In the genomic region with DNA sequence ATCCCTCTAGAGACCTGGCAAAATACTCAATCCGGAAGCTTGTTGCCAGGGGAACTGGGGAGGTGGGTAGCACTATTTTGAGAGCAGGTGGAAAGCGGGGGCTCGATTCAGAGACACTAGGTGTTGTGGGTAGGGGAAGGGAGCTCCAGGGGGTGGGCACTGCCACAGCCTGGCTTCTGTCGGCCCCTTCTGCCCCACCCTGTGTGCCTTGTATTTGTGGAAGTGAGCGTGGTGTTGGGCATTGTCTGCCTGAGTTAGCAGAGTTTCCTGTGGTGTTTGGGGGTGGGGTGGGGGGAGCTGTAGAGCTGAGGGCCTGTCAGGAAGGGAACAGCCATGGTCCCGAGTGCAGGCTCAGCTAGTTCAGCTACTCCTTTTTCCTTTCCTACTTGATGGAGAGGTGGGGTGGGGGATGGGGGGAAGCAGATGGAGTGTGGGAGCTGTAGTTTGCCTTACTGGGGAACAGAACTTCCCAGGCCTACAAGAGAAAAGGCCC, we compare ENCODE assay signal across 9 mouse cellular contexts. TPM values are rescaled to one million over a fixed set of nuclear protein-coding genes. Genes with fewer than 3 reads are reported as not detected.
DNase-seq lines count a peak whose midpoint lies in the region; ATAC-seq and TF ChIP-seq lines count a peak whose summit lies in the region.
"Had no signal": no experiment of that assay in that cellular context is flagged by ENCODE, and none has a peak within 500 bp of the region (broad histone marks: within the 10 kb centered on the region; RNA-seq: fewer than 3 reads in every experiment).

No protein-coding gene starts in this region.

- no peak overlapping the region for H3K9ac ChIP-seq in lung, embryonic 15.5 days
- H3K9ac ChIP-seq: midbrain, embryonic 12.5 days had no signal

- H3K9me3 ChIP-seq in lung, embryonic 15.5 days = no peaks in the 10 kb centered on the region
- H3K9me3 ChIP-seq: midbrain, embryonic 12.5 days had no signal

- H3K27me3 ChIP-seq in C2C12 (ENCODE audit: control insufficient read depth, insufficient read depth, insufficient read length) = no peaks in the 10 kb centered on the region
- H3K27me3 ChIP-seq in lung, embryonic 15.5 days = no peaks in the 10 kb centered on the region
- H3K27me3 ChIP-seq: midbrain, embryonic 12.5 days had no signal

- intact Hi-C loops in heart, postnatal 10 days (cut with DNase I) = no loop called here

- no peak overlapping the region for H3K4me3 ChIP-seq in C2C12 (ENCODE audit: insufficient read depth, poor library complexity, severe bottlenecking)
- no peak overlapping the region for H3K4me3 ChIP-seq in lung, embryonic 15.5 days
- H3K4me3 ChIP-seq: midbrain, embryonic 12.5 days had no signal

- peaks cover 55% of the 10 kb centered on the region for H3K79me3 ChIP-seq in C2C12 (ENCODE audit: low read depth)

- peak; percentile 39 for ATAC-seq in lung, embryonic 15.5 days (ENCODE audit: borderline replicate concordance, extremely low read depth, low FRiP score, low TSS enrichment)
- ATAC-seq in inflammation-experienced regulatory T-cells, adult 6 months = no peak

- peaks cover 70% of the 10 kb centered on the region for H3K36me3 ChIP-seq in C2C12 (ENCODE audit: control insufficient read depth, insufficient read depth)
- peaks cover 65% of the 10 kb centered on the region for H3K36me3 ChIP-seq in lung, embryonic 15.5 days

- peak; percentile 29 to 60 for DNase-seq in adrenal gland, postnatal 36 days
- no peak for DNase-seq in adrenal gland, adult 2 months
- DNase-seq in heart, postnatal 10 days = peak; percentile 57 to 63
- DNase-seq in spleen, adult 18-20 months = no peak
- DNase-seq in natural killer cell, adult 2 months (ENCODE audit: low spot score in 2 of 2) = no peak

- H3K79me2 ChIP-seq in C2C12 (ENCODE audit: control insufficient read depth, insufficient read depth) = peaks cover 76% of the 10 kb centered on the region

- H3K4me1 ChIP-seq in lung, embryonic 15.5 days = peaks cover 52% of the 10 kb centered on the region

- H3K4me2 ChIP-seq in lung, embryonic 15.5 days = no peak overlapping the region; the same call in 1 of the 2 replicates
- H3K4me2 ChIP-seq: midbrain, embryonic 12.5 days had no signal

- TF ChIP-seq CTCF in C2C12 (IDR thresholded peaks at IDR 0.05; ENCODE audit: control insufficient read depth, insufficient read depth, insufficient read length) = no peak

- WGBS in lung, embryonic 15.5 days = 54% methylated on average over 6 of the region's 6 CpGs

- 0 out of 2 replicates have a peak overlapping the region, but pooled peaks have one; percentile 22 for H3K27ac ChIP-seq in lung, embryonic 15.5 days
- H3K27ac ChIP-seq: midbrain, embryonic 12.5 days had no signal

- H3ac ChIP-seq in C2C12 (ENCODE audit: control insufficient read depth, insufficient read length, low read depth) = peak overlapping the region; percentile 19

TF ChIP-seq in C2C12, 6 proteins besides CTCF, POLR2A, EP300 and RAD21:
- no peak for TF ChIP-seq CEBPB (IDR thresholded peaks at IDR 0.05; ENCODE audit: low read depth)
- TF ChIP-seq USF1 (IDR thresholded peaks at IDR 0.05; ENCODE audit: low read depth) = no peak
- TF ChIP-seq MYOG (IDR thresholded peaks at IDR 0.05; ENCODE audit: control insufficient read depth, extremely low read depth, insufficient read length) = no peak
- no peak for TF ChIP-seq MAX (IDR thresholded peaks at IDR 0.05)

RNA-seq across cellular contexts. Expression of a gene that starts 22.0 kb away (rescaled TPM):
- not detected for total RNA-seq in adrenal gland, postnatal 36 days (2021)
- total RNA-seq in adrenal gland, adult 2 months (2021) = not detected
- polyA plus RNA-seq in adrenal gland, adult 2 months (2012; rRNA removed) = not detected in 2 replicates
- polyA plus RNA-seq in C2C12 (2012; fragmentation: generic; extraction: Trizol) = 0.05 TPM
- total RNA-seq in heart, postnatal 10 days (2021) = not detected
- not detected in 2 replicates for polyA plus RNA-seq in lung, embryonic 15.5 days (2015; fragmentation: Nextera tagmentation; extraction: Ambion mirVana)
- polyA plus RNA-seq in inflammation-experienced regulatory T-cells, adult 6 months (2017; shearing (Covaris generic)) = not detected
- polyA plus RNA-seq: midbrain, embryonic 12.5 days had no signal

RNA-seq across cellular contexts. Expression of a gene that starts 25.1 kb away (rescaled TPM):
- total RNA-seq in adrenal gland, postnatal 36 days (2021) = 10 to 100 TPM; 24.6 to 25.3 TPM
- 10 to 100 TPM; 26.3 to 33.3 TPM for total RNA-seq in adrenal gland, adult 2 months (2021)
- polyA plus RNA-seq in adrenal gland, adult 2 months (2012; rRNA removed) = 35.9 and 37.5 TPM in 2 replicates
- polyA plus RNA-seq in C2C12 (2012; fragmentation: generic; extraction: Trizol) = 88.3 TPM
- 10 to 100 TPM; 89.5 to 96.3 TPM for total RNA-seq in heart, postnatal 10 days (2021)
- polyA plus RNA-seq in lung, embryonic 15.5 days (2015; fragmentation: Nextera tagmentation; extraction: Ambion mirVana) = 105 and 116 TPM in 2 replicates
- polyA plus RNA-seq in inflammation-experienced regulatory T-cells, adult 6 months (2017; shearing (Covaris generic)) = 10 to 100 TPM; 37.5 to 56.4 (median 46.5) TPM

RNA-seq across cellular contexts. Expression of a gene that starts 54.7 kb away (rescaled TPM):
- total RNA-seq in adrenal gland, postnatal 36 days (2021) = 10 to 100 TPM; 46.5 to 64.3 TPM
- total RNA-seq in adrenal gland, adult 2 months (2021) = 10 to 100 TPM; 43.2 to 67.9 TPM
- polyA plus RNA-seq in adrenal gland, adult 2 months (2012; rRNA removed) = 55.7 and 61.4 TPM in 2 replicates
- polyA plus RNA-seq in C2C12 (2012; fragmentation: generic; extraction: Trizol) = 14.4 TPM
- 10 to 100 TPM; 39.5 to 42.9 TPM for total RNA-seq in heart, postnatal 10 days (2021)
- polyA plus RNA-seq in lung, embryonic 15.5 days (2015; fragmentation: Nextera tagmentation; extraction: Ambion mirVana) = 90.7 and 93.1 TPM in 2 replicates
- 10 to 100 TPM; 36.1 to 57.0 (median 47.9) TPM for polyA plus RNA-seq in inflammation-experienced regulatory T-cells, adult 6 months (2017; shearing (Covaris generic))

RNA-seq across cellular contexts. Expression of a gene that starts 55.2 kb away (rescaled TPM):
- 100 to 1,000 TPM; 207 to 252 TPM for total RNA-seq in adrenal gland, postnatal 36 days (2021)
- 100 to 1,000 TPM; 178 to 218 TPM for total RNA-seq in adrenal gland, adult 2 months (2021)
- polyA plus RNA-seq in adrenal gland, adult 2 months (2012; rRNA removed) = 110 and 151 TPM in 2 replicates
- polyA plus RNA-seq in C2C12 (2012; fragmentation: generic; extraction: Trizol) = 351 TPM
- total RNA-seq in heart, postnatal 10 days (2021) = 100 to 1,000 TPM; 127 to 130 TPM
- polyA plus RNA-seq in lung, embryonic 15.5 days (2015; fragmentation: Nextera tagmentation; extraction: Ambion mirVana) = 290 and 301 TPM in 2 replicates
- 100 to 1,000 TPM; 131 to 197 (median 161) TPM for polyA plus RNA-seq in inflammation-experienced regulatory T-cells, adult 6 months (2017; shearing (Covaris generic))

Comparison
In these comparisons a context has a peak if more than half of its experiments do, and no peak if none do; other contexts are left out.
1. DNase-seq: peak in adrenal gland, postnatal 36 days (2 of 2) and heart, postnatal 10 days (2 of 2); none in adrenal gland, adult 2 months (single experiment), spleen, adult 18-20 months (0 of 2) and natural killer cell, adult 2 months (0 of 2).